Mouse (Mus musculus) T-helper 17 cell (primary cell): ENCODE data around the gene Bach1.

Experiments used
- in situ Hi-C, 2 experiments: fragments of 300-600 bp; cut with MboI, MseI; formaldehyde crosslinking; loops; 1 replicate in 1 of 2; 2 replicates in 1 of 2; pipeline ENCODE4 v1.15.1; 2025; ENCODE audit warnings: high pct_unique_total_duplicates in 2 of 2

The Bach1 gene

GRCm38 (mm10) chr16:87709971-87710370 is 11.2 kb downstream of the Bach1 start:
- in situ Hi-C loops = loop anchor here in 1 of 2 experiments (5.0 kb wide), 1 partner anchor 358 kb away; the partner anchor contains the start of gene N6amt1

- in situ Hi-C loops = no loop called here
Measured at GRCm38 (mm10) chr16:87711961-87712360, 13.2 kb downstream of the Bach1 start.

GRCm38 (mm10) chr16:87712986-87713693 is 14.4 kb downstream of the Bach1 start:
- in situ Hi-C loops = no loop called here

GRCm38 (mm10) chr16:87714550-87714949 is 15.8 kb downstream of the Bach1 start:
- in situ Hi-C loops = no loop called here

- in situ Hi-C loops = no loop called here
Measured at GRCm38 (mm10) chr16:87715221-87715620, 16.5 kb downstream of the Bach1 start.

- in situ Hi-C loops = no loop called here
Measured at GRCm38 (mm10) chr16:87716269-87716668, 17.5 kb downstream of the Bach1 start.

- in situ Hi-C loops = no loop called here
Measured at GRCm38 (mm10) chr16:87717046-87717660, 18.4 kb downstream of the Bach1 start.

GRCm38 (mm10) chr16:87719071-87719470 is 20.3 kb downstream of the Bach1 start:
- in situ Hi-C loops = no loop called here

GRCm38 (mm10) chr16:87719688-87720283 is 21.0 kb downstream of the Bach1 start:
- in situ Hi-C loops = no loop called here

- in situ Hi-C loops = no loop called here
Measured at GRCm38 (mm10) chr16:87720851-87721409, 22.2 kb downstream of the Bach1 start.

GRCm38 (mm10) chr16:87722857-87723256 is 24.1 kb downstream of the Bach1 start:
- in situ Hi-C loops = no loop called here

GRCm38 (mm10) chr16:87723479-87723878 is 24.7 kb downstream of the Bach1 start:
- in situ Hi-C loops = no loop called here

GRCm38 (mm10) chr16:87724826-87725225 is 26.1 kb downstream of the Bach1 start:
- in situ Hi-C loops = no loop called here

GRCm38 (mm10) chr16:87725241-87725640 is 26.5 kb downstream of the Bach1 start:
- in situ Hi-C loops = no loop called here

- in situ Hi-C loops = no loop called here
Measured at GRCm38 (mm10) chr16:87725963-87726362, 27.2 kb downstream of the Bach1 start.

- in situ Hi-C loops = no loop called here
Measured at GRCm38 (mm10) chr16:87726369-87726768, 27.6 kb downstream of the Bach1 start.

- in situ Hi-C loops = no loop called here
Measured at GRCm38 (mm10) chr16:87727250-87727649, 28.5 kb downstream of the Bach1 start.

GRCm38 (mm10) chr16:87727918-87728317 is 29.2 kb downstream of the Bach1 start:
- in situ Hi-C loops = no loop called here

- in situ Hi-C loops = no loop called here
Measured at GRCm38 (mm10) chr16:87728703-87729102, 30.0 kb downstream of the Bach1 start.

- in situ Hi-C loops = no loop called here
Measured at GRCm38 (mm10) chr16:87729469-87729868, 30.7 kb downstream of the Bach1 start.

- in situ Hi-C loops = no loop called here
Measured at GRCm38 (mm10) chr16:87734868-87735381, 36.2 kb downstream of the Bach1 start.

- in situ Hi-C loops = no loop called here
Measured at GRCm38 (mm10) chr16:87736106-87736505, 37.4 kb downstream of the Bach1 start.
